Mouse (Mus musculus): ENCODE data around the gene Sox12.

The Sox12 gene

DNA sequence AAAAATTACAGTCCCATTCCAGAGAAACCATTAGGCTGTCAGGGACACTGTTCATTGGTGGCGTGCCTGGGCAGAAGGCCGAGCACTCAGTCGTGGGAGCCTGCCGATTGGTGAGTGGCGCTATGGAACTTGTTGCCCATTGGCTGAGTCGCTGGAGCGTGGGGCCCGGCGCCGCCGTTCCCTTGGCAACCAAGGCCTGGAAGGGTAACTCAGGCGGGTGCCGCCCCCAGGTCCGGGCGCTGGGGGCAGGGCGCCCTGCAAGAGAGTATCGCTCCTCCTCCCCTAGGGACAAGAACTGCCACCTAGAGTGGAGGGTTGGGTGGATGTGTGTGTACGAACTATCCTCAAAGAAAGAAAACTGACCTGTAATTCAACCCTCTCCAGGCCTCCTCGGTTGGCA is 8.3 kb upstream of the Sox12 start:
- DNase-seq (ENCODE audit: low spot score), result peak; percentile 72

GRCm38 (mm10) chr2:152399122-152399542 is 1.3 kb upstream of the Sox12 start:
- no peak for DNase-seq (ENCODE audit: low spot score)

GRCm38 (mm10) chr2:152398691-152399090 is 828 bp upstream of the Sox12 start:
- peak; percentile 85 for DNase-seq (ENCODE audit: low spot score)

DNA sequence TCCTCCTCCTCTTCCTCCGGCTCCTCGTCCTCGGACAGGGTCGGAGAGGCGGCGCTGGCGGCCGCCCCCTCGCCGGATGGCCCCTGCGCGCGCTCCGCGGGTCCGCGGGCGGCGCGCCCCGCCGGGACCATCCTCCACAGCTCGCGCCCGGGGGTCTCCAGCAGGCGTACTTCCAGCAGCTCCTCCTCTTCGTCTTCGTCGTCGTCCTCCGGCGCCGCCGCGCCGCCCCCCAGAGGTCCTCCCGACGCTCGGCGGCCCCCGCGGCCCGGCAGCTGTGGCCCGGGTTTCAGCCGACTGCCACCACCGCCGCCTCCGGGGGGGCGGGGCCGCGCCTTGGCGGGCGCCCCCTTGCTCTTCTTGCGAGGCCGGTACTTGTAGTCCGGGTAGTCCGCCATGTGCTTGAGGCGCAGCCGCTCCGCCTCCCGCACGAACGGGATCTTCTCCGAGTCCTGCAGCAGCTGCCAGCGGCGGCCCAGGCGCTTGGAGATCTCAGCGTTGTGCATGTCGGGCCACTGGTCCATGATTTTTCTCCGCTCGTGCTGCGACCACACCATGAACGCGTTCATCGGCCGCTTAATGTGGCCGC is 766 bp downstream of the Sox12 start:
- peak; percentile 56 for DNase-seq (ENCODE audit: low spot score)

GRCm38 (mm10) chr2:152396110-152397003 is 1.5 kb downstream of the Sox12 start:
- DNase-seq (ENCODE audit: low spot score), result peak; percentile 56

GRCm38 (mm10) chr2:152395271-152395920 is 2.5 kb downstream of the Sox12 start:
- no peak for DNase-seq (ENCODE audit: low spot score)

DNA sequence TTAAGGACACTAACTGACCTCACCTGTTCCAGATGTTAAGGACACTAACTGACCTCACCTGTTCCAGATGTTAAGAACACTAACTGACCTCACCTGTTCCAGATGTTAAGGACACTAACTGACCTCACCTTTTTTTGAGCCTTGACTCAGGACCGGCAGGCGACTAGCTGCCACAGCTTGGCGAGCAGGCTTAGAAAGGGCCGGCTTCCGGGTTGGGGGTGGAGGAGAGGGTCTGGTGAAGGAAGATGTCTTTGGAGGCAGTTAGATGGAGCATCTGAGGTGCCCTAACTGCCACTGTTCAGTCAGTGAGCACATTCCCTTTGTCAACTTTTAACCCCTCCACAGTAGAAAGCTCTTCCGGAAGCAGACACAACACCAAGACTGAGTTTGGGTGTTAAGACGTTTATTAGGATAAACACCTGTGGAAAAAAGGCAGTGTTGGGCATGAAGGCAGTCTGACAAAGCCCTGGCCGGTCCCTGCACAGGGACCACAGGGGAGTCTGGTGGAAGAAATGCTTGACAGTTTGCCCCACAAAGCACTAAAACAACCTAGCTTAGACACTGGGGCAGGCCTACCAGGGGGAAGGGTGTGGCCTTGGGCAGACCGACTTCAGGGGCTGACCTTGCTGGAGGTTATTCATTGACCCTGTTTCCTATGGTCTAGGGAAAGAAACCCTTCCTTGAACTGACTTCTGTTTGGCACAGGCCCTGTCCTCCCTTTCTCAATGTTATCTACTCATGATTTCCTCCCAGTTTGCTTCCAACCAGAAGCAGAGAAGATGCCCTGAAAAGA is 4.4 kb downstream of the Sox12 start:
- no peak for DNase-seq (ENCODE audit: low spot score)

DNA sequence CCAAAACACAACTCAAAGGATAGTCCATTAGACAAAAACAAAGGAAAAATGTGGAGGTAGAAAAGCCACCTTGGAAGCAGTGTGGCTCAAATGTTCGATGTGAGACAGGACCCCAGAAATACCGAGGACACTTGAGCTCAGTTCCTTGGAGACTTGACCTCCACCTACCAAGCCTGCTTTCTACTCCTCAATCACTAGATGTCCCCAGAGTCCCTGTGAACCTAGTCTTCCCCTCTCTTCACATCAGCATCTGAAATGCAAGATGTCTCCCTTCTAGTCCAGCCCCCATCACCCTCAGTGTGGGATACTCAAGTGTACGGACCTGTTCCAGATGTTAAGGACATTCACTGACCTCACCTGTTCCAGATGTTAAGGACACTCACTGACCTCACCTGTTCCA is 5.1 kb downstream of the Sox12 start:
- DNase-seq (ENCODE audit: low spot score), result peak; percentile 45

GRCm38 (mm10) chr2:152384191-152384590 is 13.7 kb downstream of the Sox12 start:
- DNase-seq (ENCODE audit: low spot score), result no peak

DNA sequence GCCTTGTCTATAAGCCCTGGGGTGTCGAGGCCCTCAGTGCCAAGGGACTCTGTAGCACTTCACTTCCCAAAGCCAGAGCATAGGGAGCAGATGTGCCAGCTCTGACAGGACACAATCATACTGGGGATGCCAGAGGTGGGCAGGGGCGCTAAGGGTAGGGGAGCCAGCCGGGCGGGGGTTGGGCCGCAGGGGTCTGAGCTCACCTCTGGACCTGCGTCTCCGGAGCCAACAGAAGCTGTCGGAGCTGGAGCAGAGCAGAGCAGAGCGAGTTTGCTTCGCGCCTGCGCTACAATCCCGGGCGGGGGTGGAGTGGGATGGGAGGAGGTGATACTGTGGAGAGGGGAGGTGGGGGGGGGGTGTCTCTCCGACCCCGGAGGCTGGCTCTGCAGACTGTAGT is 21.5 kb downstream of the Sox12 start, which contains the start of gene Nrsn2:
Gene Nrsn2 (minus strand): TSS at position 294 of the 397 bp plus-strand sequence.
- DNase-seq (ENCODE audit: low spot score), result no peak

- DNase-seq (ENCODE audit: low spot score), result no peak
Measured at GRCm38 (mm10) chr2:152375652-152376344, 22.1 kb downstream of the Sox12 start.

DNA sequence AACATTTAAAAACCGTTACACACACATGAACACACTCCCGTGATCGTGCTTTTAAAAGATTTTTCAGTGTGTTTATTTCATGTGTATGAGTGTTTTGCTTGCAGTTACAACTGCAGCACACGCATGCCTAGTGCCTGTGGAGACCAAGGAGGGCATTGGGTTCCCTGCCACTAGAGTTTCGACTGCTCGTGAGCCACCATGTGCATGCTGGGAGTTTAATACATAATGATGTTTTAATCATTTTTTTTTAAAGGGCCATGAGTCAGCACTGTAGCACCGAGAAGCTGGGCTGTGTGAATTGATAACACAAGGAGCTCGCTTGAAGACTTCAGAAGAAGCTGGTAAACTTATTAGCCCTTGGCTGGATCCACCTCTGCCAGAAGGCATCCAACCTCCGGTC is 24.3 kb downstream of the Sox12 start:
- no peak for DNase-seq (ENCODE audit: low spot score)

- no peak for DNase-seq (ENCODE audit: low spot score)
Measured at GRCm38 (mm10) chr2:152372661-152373060, 25.2 kb downstream of the Sox12 start.

DNA sequence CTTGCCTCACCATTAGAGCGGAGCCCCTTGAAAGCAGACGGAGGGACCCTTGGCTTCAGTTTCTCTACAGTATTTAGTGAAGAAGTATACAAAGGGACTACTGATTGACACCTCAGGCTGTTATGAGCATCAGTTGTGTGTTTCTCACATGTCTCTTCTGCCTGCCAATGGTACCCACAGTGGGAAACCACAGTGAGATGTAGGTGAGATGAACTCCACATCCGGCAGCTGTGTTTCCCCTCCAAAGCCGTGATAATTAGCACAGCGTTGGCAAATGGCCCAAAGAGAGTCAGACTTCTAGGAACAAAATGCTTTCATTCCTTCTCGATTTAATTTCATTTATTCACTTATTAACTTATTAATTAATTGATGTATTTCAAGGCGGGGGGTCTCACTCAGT is 25.8 kb downstream of the Sox12 start:
- peak; percentile 75 for DNase-seq (ENCODE audit: low spot score)

GRCm38 (mm10) chr2:152368532-152369140 is 29.2 kb downstream of the Sox12 start:
- DNase-seq (ENCODE audit: low spot score), result peak; percentile 70

DNA sequence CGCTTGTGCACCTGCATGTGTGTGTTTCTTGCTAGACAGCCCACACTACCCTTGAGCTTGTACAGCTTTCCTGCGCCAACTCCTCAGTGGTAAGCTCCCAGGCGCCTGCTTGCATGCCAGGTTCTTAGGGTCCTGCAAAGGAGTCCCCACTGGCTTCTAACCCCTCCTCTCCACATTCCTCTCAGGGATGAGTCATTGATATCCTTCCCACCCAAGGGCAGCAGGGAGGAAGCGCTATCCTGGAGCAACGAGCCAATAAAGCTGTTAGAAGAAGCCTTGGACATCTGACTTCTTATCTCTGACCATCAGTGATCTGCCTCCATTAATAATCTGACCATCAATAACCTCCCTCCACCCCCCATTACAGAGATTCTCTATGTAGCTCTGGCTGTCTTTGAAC is 29.9 kb downstream of the Sox12 start:
- no peak for DNase-seq (ENCODE audit: low spot score)

DNA sequence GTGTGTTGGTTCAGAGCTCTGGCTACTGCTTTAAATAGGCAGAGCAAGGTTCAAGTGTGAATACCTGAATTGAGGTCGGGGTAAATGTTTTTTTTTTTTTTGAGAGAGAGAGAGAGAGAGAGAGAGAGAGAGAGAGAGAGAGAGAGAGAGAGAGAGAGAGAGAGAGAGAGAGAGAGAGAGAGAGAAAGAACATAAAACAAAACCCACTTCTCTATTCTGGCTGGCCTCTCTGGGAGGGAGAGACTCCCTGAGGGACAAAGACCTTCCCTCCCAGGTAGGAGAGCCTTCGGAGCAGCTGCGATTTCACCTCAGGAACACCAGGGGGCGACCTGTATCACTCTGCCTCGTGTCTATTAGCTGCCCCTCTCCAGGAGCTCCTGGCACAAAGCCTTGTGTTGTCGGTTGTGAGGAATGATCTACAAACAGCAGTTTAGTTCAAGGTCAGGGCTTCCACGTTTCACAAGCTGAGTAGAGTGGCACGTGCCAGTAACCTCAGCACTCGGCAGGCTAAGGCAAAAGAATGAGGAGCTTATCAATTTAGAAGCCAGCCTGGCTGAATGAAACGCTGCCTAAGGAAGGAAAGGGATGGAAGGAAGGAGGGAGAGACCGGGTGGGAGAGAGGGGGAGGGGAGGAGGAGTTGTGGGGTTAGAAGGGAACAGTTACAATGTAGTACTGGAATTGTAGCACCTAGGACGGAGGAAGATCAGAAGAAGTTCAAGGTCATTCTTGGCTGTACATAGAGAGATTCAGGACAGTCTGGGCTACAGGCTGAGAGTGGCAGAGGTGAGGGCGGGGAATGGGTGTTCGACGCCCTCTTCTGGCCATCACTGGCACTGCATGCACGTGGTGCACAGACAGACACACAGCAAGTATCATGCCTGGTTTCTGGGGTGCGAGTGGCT is 34.4 kb downstream of the Sox12 start:
- DNase-seq (ENCODE audit: low spot score), result peak; percentile 67

GRCm38 (mm10) chr2:152361193-152361592 is 36.7 kb downstream of the Sox12 start:
- no peak for DNase-seq (ENCODE audit: low spot score)

GRCm38 (mm10) chr2:152360271-152360775 is 37.5 kb downstream of the Sox12 start:
- peak; percentile 75 for DNase-seq (ENCODE audit: low spot score)

GRCm38 (mm10) chr2:152359616-152360015 is 38.2 kb downstream of the Sox12 start:
- no peak for DNase-seq (ENCODE audit: low spot score)

Data from T-cell, adult 2 months (primary cell).